Mouse (Mus musculus) left cerebral cortex, postnatal 14 days (tissue): ENCODE measurements at regions not wholly inside any gene's neighbourhood (a gene's known extent, or its start where the extent isn't known, plus 50 kb on each side); places are given as distances from the start of the nearest gene placed in this dataset.

ENCODE experiments used
- DNase-seq, 2 experiments: peaks; one replicate each; pipeline ENCODE4 v3.0.0; 2021 to 2022; ENCODE audit warnings: low spot score in 2 of 2, mixed read lengths in 1 of 2
- intact Hi-C: fragments of 180-260 bp; cut with DNase I; formaldehyde crosslinking; loops from one replicate; pipeline ENCODE4 v1.15.1; 2025

- intact Hi-C loops: no loop called here
- no peak for DNase-seq
These were observed 190.4 kb upstream of the Zfp637 start for GRCm38 (mm10) chr6:117650541-117650940.

DNA sequence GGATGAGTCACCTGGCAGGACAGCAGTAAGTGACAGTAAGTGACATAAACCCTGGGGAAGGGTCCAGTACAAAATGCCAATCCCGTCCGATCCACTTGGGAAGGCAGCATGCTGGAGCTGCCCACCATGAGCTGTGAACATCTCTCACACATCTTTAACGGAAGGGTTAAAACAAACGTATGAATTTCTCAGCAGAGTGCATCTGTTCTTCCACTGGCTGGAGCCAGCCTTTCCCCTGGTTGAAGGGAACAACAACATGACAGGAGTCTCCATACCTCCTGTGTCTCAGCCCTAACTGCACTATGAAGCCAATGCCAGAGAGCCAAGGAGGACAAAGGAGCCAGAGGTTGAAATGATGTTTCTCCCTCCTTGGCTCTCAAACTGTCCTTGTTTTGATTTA is 189.4 kb upstream of the Zfp637 start:
- no peak for DNase-seq
- intact Hi-C loops: no loop called here

- intact Hi-C loops: no loop called here
- DNase-seq: no peak
These were observed 189.0 kb upstream of the Zfp637 start for GRCm38 (mm10) chr6:117652012-117652411.

- intact Hi-C loops: no loop called here
- DNase-seq: peak in 1 of 2 experiments; percentile 6
These were observed 188.1 kb upstream of the Zfp637 start for GRCm38 (mm10) chr6:117652917-117653316.

GRCm38 (mm10) chr6:117653886-117654425 is 187.0 kb upstream of the Zfp637 start:
- no peak for DNase-seq
- intact Hi-C loops: no loop called here

DNA sequence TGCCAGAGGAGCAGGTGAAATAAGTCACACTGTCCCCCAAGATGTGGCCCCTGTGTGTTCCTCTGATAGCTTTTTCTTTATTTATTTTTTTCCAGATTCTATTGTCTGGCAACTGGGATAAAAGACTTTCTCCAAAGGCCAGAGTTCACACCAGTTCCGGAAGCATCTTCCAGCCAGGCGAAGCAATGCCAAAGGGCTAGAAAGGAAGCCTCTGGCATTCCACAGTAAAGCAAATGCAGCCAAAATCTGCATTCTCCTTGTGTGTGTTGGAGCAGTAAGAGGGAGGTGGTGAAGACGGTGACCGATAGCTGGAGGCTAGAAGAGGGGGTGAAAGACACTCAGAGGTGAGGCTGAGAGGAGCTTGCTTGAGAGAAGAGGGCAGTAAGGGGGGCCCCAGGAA is 185.0 kb upstream of the Zfp637 start:
- DNase-seq: no peak
- intact Hi-C loops: no loop called here

- intact Hi-C loops: no loop called here
- DNase-seq: no peak
These were observed 180.4 kb upstream of the Zfp637 start for GRCm38 (mm10) chr6:117660576-117660975.

DNA sequence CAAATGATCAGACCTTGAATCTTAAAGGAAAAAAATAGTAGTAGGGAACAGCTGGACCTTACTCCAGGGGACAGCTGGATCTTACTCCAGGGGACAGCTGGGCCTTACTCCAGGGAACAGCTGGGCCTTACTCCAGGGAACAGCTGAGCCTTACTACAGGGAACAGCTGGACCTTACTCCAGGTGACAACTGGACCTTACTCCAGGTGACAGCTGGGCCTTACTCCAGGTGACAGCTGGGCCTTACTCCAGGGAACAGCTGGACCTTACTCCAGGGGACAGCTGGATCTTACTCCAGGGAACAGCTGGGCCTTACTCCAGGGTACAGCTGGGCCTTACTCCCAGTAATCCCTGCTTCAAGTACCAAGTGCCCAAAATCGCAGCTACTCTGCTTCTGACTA is 178.3 kb upstream of the Zfp637 start:
- intact Hi-C loops: no loop called here

DNA sequence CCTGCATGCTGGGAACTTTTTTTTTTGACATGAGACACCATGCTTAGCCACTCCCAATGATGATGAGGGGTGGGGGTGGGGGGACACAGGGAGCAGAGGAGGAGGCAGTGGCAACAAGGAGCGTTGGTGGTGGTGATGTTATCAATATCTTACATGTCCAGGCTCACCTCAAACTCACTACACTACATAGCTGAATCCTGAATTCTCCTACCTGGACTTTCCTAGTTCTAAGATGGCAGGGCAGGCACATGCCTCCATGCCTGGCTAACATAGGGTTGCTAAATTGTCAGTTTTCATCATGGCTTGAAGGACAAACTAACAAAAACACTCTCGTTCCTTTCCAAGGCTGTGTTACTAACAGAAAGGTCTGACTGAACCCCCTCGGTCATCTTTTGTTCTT is 170.6 kb upstream of the Zfp637 start:
- intact Hi-C loops: no loop called here
- no peak for DNase-seq

More for the DNA sequence above, 178.3 kb upstream of the Zfp637 start:
- DNase-seq: no peak

- intact Hi-C loops: no loop called here
- no peak for DNase-seq
These were observed 170.0 kb upstream of the Zfp637 start for GRCm38 (mm10) chr6:117670792-117671525.

DNA sequence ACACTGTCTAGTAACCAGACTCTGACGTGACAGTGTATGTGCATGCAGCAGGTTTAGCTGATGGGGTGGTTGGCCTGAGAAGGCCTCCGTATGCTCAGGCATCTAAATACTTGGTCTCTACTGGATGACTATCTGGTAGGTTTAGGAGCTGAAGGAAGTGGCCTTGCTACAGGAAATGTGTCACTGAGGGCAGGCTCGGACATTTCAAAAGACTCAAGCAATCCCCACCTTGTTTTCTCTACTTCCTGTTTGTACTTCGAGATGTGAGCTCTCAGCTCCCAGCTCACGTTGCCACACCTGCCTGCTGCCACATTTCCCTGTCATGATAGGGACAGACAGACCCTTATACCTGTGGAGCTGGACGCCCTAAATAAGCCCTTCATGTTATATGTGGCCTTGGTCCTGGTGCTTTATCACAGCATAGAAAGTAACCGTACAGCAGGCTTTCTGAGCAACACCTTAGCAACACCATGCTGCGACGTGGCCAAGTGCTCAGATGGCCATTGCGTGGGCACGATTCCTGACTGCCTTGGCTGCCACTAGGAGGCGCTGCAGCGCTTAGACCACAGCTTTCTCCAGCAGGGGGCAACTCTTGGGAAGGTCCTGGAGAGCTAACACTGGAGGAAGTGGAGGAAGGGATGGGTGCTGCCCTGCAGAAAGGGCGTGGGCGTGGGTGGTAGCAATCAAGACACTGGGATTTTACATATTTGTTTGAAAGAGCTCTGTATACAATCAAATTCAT is 165.8 kb upstream of the Zfp637 start:
- peak in 1 of 2 experiments; percentile 12 for DNase-seq
- intact Hi-C loops: no loop called here

DNA sequence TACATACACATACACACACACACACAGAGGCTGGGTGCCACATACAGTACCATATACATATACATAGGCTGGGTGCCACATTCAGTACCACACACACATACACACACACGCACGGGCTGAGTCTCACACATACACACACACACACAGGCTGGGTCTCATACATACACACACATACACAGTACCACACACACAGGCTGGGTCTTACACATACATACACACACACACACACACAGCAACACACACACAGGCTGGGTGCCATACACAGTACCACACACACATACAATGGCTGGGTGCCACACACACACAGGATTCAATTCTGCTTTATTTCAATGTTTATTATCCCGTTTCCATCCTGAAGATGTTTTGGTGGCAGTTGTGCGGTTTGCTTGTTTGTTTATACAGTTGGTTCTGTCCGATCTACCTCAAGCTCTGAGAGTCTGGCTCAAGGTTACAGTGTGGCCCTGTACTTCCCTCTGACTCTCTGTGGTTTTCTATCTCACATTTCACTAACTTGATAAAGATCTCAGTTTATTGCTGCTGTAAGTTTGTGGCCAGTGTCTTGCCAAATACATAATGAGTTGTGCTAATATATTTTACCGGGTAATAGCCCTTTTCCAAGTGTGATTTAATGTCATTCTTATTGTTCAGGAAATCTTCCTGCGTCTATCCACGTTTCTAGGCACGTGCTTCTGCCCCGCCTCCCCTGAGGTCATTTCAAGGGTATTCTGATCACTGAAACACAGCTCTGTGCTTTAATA is 164.7 kb upstream of the Zfp637 start:
- no peak for DNase-seq
- intact Hi-C loops: no loop called here

GRCm38 (mm10) chr6:117677062-117677461 is 163.9 kb upstream of the Zfp637 start:
- no peak for DNase-seq
- intact Hi-C loops: no loop called here

GRCm38 (mm10) chr6:117677821-117678220 is 163.2 kb upstream of the Zfp637 start:
- no peak for DNase-seq
- intact Hi-C loops: no loop called here

- intact Hi-C loops: no loop called here
- no peak for DNase-seq
These were observed 162.7 kb upstream of the Zfp637 start for GRCm38 (mm10) chr6:117678276-117678675.

- intact Hi-C loops: no loop called here
- DNase-seq: no peak
These were observed 162.1 kb upstream of the Zfp637 start for GRCm38 (mm10) chr6:117678877-117679276.

DNA sequence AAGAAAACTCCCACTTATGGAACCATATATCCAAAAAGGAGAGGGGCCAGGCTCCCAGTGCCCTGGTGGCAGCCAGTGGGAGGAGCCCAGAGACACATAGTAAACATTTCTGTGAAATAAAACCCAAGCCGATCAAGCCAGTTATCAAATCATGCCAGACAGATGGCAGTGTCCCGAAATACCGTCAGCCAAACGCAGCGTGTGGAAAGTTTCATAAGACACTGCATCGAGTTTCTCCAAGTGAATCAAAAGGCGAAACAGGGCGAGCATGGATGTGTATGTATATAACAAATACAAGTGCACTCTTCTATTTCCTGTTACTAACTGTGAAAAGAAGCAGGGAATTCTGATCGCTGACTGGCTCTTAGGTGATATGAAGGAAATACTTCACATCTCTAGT is 154.8 kb upstream of the Zfp637 start:
- intact Hi-C loops: no loop called here
- peak in 1 of 2 experiments; percentile 11 for DNase-seq

GRCm38 (mm10) chr6:117687045-117687444 is 153.9 kb upstream of the Zfp637 start:
- intact Hi-C loops: no loop called here

GRCm38 (mm10) chr6:117688664-117689178 is 152.3 kb upstream of the Zfp637 start:
- DNase-seq: no peak
- intact Hi-C loops: no loop called here

More at GRCm38 (mm10) chr6:117687045-117687444, 153.9 kb upstream of the Zfp637 start:
- no peak for DNase-seq

GRCm38 (mm10) chr6:117700286-117700685 is 140.7 kb upstream of the Zfp637 start:
- intact Hi-C loops: no loop called here
- DNase-seq: peak in 1 of 2 experiments; percentile 16
